Mouse (Mus musculus) thymus, postnatal 4 days (tissue): ENCODE measurements around the gene Krt2.

Experiments used
- DNase-seq: peaks from one replicate; pipeline ENCODE4 v3.0.0; 2021

Gene Krt2

GRCm38 (mm10) chr15:101817875-101818274 is at the start of gene Krt2:
Gene Krt2, minus strand, starts transcription at chr15:101818169.
- no peak for DNase-seq

GRCm38 (mm10) chr15:101866754-101867153 is 48.8 kb upstream of the Krt2 start:
- no peak for DNase-seq

GRCm38 (mm10) chr15:101860421-101861130 is 42.6 kb upstream of the Krt2 start:
- DNase-seq: peak; percentile 25

- DNase-seq: peak; percentile 66
Observed at GRCm38 (mm10) chr15:101859735-101860170, 41.8 kb upstream of the Krt2 start.

GRCm38 (mm10) chr15:101858673-101859425 is 40.9 kb upstream of the Krt2 start:
- DNase-seq: no peak

GRCm38 (mm10) chr15:101856696-101857095 is 38.7 kb upstream of the Krt2 start:
- DNase-seq: no peak

GRCm38 (mm10) chr15:101855732-101856131 is 37.8 kb upstream of the Krt2 start:
- no peak for DNase-seq

GRCm38 (mm10) chr15:101854294-101854693 is 36.3 kb upstream of the Krt2 start:
- no peak for DNase-seq

- DNase-seq: no peak
Observed at GRCm38 (mm10) chr15:101852571-101852970, 34.6 kb upstream of the Krt2 start.

- DNase-seq: no peak
Observed at GRCm38 (mm10) chr15:101850694-101851093, 32.7 kb upstream of the Krt2 start, which contains the start of gene Krt1. Gene Krt1, minus strand, starts transcription at chr15:101850794.

- peak; percentile 70 for DNase-seq
Observed at GRCm38 (mm10) chr15:101845971-101846403, 28.0 kb upstream of the Krt2 start.

GRCm38 (mm10) chr15:101843192-101843591 is 25.2 kb upstream of the Krt2 start:
- DNase-seq: no peak

GRCm38 (mm10) chr15:101834784-101835328 is 16.9 kb upstream of the Krt2 start:
- no peak for DNase-seq

GRCm38 (mm10) chr15:101833131-101833530 is 15.2 kb upstream of the Krt2 start:
- no peak for DNase-seq

- DNase-seq: no peak
Observed at GRCm38 (mm10) chr15:101829441-101829840, 11.5 kb upstream of the Krt2 start.

- DNase-seq: no peak
Observed at GRCm38 (mm10) chr15:101821786-101822185, 3.8 kb upstream of the Krt2 start.

GRCm38 (mm10) chr15:101803052-101803822 is 14.7 kb downstream of the Krt2 start:
- DNase-seq: no peak

- no peak for DNase-seq
Observed at GRCm38 (mm10) chr15:101802296-101802835, 15.6 kb downstream of the Krt2 start, which contains the start of gene Krt73. Gene Krt73, minus strand, starts transcription at chr15:101802346.

GRCm38 (mm10) chr15:101790867-101791266 is 27.1 kb downstream of the Krt2 start:
- DNase-seq: no peak

GRCm38 (mm10) chr15:101786360-101786759 is 31.6 kb downstream of the Krt2 start, which contains the start of gene Krt72:
Gene Krt72, minus strand, starts transcription at chr15:101786460.
- DNase-seq: no peak

- DNase-seq: no peak
Observed at GRCm38 (mm10) chr15:101773420-101773819, 44.5 kb downstream of the Krt2 start.

GRCm38 (mm10) chr15:101772711-101773081 is 45.3 kb downstream of the Krt2 start:
- DNase-seq: peak; percentile 86
